Mouse (Mus musculus) megakaryocyte, embryonic 14.5 days (primary cell): ENCODE data around the gene Invs.

Experiments used
- FLI1 ChIP-seq: IDR thresholded peaks from 2 replicates; pipeline ENCODE4 v1.6.1; 2012; ENCODE audit warnings: low read length, inconsistent platforms, mixed read lengths
- GATA1 ChIP-seq: IDR thresholded peaks from 3 replicates; pipeline ENCODE4 v1.6.1; 2012; ENCODE audit warnings: mixed read lengths, low read length, inconsistent platforms, borderline replicate concordance

GRCm38 (mm10) chr4:48422633-48423032 lies 143.1 kb downstream of the Invs start:
- TF ChIP-seq GATA1, result no peak
- TF ChIP-seq FLI1, result no peak
